Mouse (Mus musculus): Measurements from ENCODE around the gene Mptx1. TPM values are rescaled to one million over a fixed set of nuclear protein-coding genes. Genes with fewer than 3 reads are reported as not detected.
"Not testable (repeated sequence)": the region's sequence is repeated elsewhere in the genome, so short reads cannot be mapped to it uniquely, and the experiment has no call there.

Mptx1 gene
- 0.23 TPM in 1 of 2 replicates, not detected in the other for polyA plus RNA-seq (2014; fragmentation: Nextera tagmentation; extraction: Ambion mirVana)

DNA sequence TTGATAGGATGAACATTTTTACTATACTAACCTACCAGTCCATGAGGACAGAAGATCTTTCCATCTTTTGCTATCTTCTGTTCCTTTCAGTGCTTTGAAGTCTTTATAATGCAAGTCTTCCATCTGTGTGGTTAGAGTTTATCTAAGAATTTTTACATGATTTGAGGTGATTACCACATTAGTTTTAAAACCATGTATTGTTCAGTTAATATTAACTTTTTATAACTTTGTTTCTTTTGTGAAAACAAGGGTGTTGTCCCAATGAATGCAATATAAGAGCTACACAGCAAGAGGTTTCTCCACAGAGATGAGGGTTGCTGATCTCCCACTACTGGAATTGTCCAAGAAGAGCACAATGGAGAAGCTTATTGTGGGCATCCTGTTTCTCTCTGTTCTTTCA is at the start of gene Mptx1:
Gene Mptx1, plus strand, starts transcription at position 301 of the 400 bp plus-strand sequence.
- H3K4me2 ChIP-seq (ENCODE audit: low read length), result no peak within 1 kb of the TSS

DNA sequence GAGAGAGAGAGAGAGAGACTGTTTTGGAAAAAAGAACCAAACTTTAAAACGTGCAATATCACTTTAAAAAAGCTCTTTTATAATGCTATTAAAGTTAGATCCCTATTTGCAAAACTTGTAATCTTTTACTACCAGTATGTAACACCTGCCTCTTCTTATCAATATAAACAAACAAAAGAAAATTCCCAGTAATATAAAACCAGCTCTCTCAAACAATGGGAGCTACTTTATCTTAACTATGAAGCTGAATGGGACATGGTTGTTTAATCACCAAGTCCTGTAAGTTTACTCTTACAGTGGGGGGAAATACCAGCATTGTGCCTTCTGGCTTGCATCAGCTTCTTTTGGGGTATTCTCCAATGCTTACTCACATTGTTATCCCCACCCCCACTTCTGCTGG is 27.2 kb upstream of the Mptx1 start:
- DNase-seq (ENCODE audit: low spot score) (no peak), ATAC-seq (replicated peaks; ENCODE audit: low FRiP score, low TSS enrichment, low read depth) (no peak)
- H3K9ac ChIP-seq (ENCODE audit: low read length), result no peak overlapping the region
- no peak overlapping the region for H3K27ac ChIP-seq (ENCODE audit: low read depth)
- WGBS, result 48% methylated on average over 1 of the region's 1 CpGs
- H3K4me3 ChIP-seq (ENCODE audit: low read depth, low read length), result no peak overlapping the region
- H3K4me2 ChIP-seq (ENCODE audit: low read length), result no peak overlapping the region
- no peaks in the 10 kb centered on the region for H3K36me3 ChIP-seq (ENCODE audit: control insufficient read depth, insufficient read depth, low read length)
- H3K27me3 ChIP-seq (replicated peaks; ENCODE audit: control insufficient read depth, insufficient read depth, low read length), result no peaks in the 10 kb centered on the region
- no peaks in the 10 kb centered on the region for H3K4me1 ChIP-seq (replicated peaks; ENCODE audit: control insufficient read depth, insufficient read depth, low read length)
- no peaks in the 10 kb centered on the region for H3K9me3 ChIP-seq (ENCODE audit: control insufficient read depth, low read length)

More for the DNA sequence above, at the start of gene Mptx1:
- Histone ChIP-seq H3K27ac (ENCODE audit: low read depth) (no peak within 1 kb of the TSS), H3K4me1 (replicated peaks; ENCODE audit: control insufficient read depth, insufficient read depth, low read length) (no peaks in the 10 kb centered on the region), H3K36me3 (ENCODE audit: control insufficient read depth, insufficient read depth, low read length) (no peaks in the 10 kb centered on the region), H3K4me3 (ENCODE audit: low read depth, low read length) (no peak within 1 kb of the TSS), H3K27me3 (replicated peaks; ENCODE audit: control insufficient read depth, insufficient read depth, low read length) (no peaks in the 10 kb centered on the region), H3K9ac (ENCODE audit: low read length) (no peak within 1 kb of the TSS), H3K9me3 (ENCODE audit: control insufficient read depth, low read length) (no peaks in the 10 kb centered on the region)
- DNase-seq (ENCODE audit: low spot score), result no peak
- no peak for ATAC-seq (replicated peaks; ENCODE audit: low FRiP score, low TSS enrichment, low read depth)

DNA sequence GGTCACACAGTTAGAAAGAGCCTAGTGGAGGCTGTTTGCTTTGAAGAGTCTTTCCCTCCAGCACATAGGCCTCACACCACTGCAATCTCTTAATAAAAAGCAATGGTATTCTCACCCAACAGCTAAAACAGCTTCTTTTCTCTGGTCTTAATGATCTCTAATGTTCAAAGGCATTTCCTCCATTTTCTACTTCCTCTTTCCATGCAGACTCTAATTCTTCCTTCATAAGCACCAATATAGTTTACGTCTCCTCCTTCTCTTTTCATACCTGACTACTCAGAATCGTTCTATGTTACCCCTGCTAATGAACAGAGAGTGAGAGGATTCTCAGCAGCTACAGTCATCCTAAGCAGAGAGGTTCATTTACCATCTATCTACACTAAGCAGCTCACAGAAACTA is 13.0 kb upstream of the Mptx1 start:
- no peak overlapping the region for H3K4me2 ChIP-seq (ENCODE audit: low read length)
- H3K27ac ChIP-seq (ENCODE audit: low read depth), result no peak overlapping the region
- no peaks in the 10 kb centered on the region for H3K9me3 ChIP-seq (ENCODE audit: control insufficient read depth, low read length)
- ATAC-seq (replicated peaks; ENCODE audit: low FRiP score, low TSS enrichment, low read depth) (no peak), DNase-seq (ENCODE audit: low spot score) (no peak)
- H3K27me3 ChIP-seq (replicated peaks; ENCODE audit: control insufficient read depth, insufficient read depth, low read length), result no peaks in the 10 kb centered on the region
- no peak overlapping the region for H3K9ac ChIP-seq (ENCODE audit: low read length)
- H3K4me3 ChIP-seq (ENCODE audit: low read depth, low read length), result no peak overlapping the region
- WGBS, result 83% methylated on average over 2 of the region's 2 CpGs
- H3K4me1 ChIP-seq (replicated peaks; ENCODE audit: control insufficient read depth, insufficient read depth, low read length), result no peaks in the 10 kb centered on the region
- H3K36me3 ChIP-seq (ENCODE audit: control insufficient read depth, insufficient read depth, low read length), result no peaks in the 10 kb centered on the region

DNA sequence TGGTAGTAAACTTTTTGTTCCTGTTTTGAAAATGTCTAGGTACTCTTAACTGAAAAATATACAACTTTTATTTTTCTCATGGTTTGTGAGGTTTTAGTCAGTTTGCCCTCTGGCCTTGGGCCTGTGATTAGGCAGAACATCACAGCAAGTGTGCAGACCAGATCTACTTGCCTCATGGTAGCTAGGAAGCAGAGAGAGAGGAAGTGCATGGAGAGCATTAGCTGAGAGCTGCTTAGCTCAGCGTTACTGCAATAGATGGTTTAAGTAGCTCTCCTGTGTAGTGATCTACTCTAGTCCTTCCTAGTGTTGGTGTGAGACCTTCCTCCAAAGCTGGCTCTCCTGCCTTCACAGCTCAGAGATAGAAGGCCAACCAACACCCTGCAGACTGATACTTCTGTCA is 23.3 kb downstream of the Mptx1 start:
- not testable (repeated sequence) for ATAC-seq (replicated peaks; ENCODE audit: low FRiP score, low TSS enrichment, low read depth); H3K27me3 ChIP-seq (replicated peaks; ENCODE audit: control insufficient read depth, insufficient read depth, low read length); H3K4me3 ChIP-seq (ENCODE audit: low read depth, low read length); H3K4me1 ChIP-seq (replicated peaks; ENCODE audit: control insufficient read depth, insufficient read depth, low read length); H3K36me3 ChIP-seq (ENCODE audit: control insufficient read depth, insufficient read depth, low read length); H3K9me3 ChIP-seq (ENCODE audit: control insufficient read depth, low read length); H3K4me2 ChIP-seq (ENCODE audit: low read length); H3K9ac ChIP-seq (ENCODE audit: low read length); DNase-seq (ENCODE audit: low spot score); H3K27ac ChIP-seq (ENCODE audit: low read depth)
- WGBS, result 80% methylated on average over 1 of the region's 1 CpGs

- no peak overlapping the region for H3K4me3 ChIP-seq (ENCODE audit: low read depth, low read length)
- H3K36me3 ChIP-seq (ENCODE audit: control insufficient read depth, insufficient read depth, low read length), result no peaks in the 10 kb centered on the region
- 77% methylated on average over 5 of the region's 5 CpGs for WGBS
- no peak overlapping the region for H3K9ac ChIP-seq (ENCODE audit: low read length)
- H3K27me3 ChIP-seq (replicated peaks; ENCODE audit: control insufficient read depth, insufficient read depth, low read length), result no peaks in the 10 kb centered on the region
- H3K9me3 ChIP-seq (ENCODE audit: control insufficient read depth, low read length), result no peaks in the 10 kb centered on the region
- no peak overlapping the region for H3K4me2 ChIP-seq (ENCODE audit: low read length)
- no peak overlapping the region for H3K27ac ChIP-seq (ENCODE audit: low read depth)
- ATAC-seq (replicated peaks; ENCODE audit: low FRiP score, low TSS enrichment, low read depth) (no peak), DNase-seq (ENCODE audit: low spot score) (no peak)
- H3K4me1 ChIP-seq (replicated peaks; ENCODE audit: control insufficient read depth, insufficient read depth, low read length), result no peaks in the 10 kb centered on the region
Measured at GRCm38 (mm10) chr1:174354640-174355039, 24.3 kb downstream of the Mptx1 start.

DNA sequence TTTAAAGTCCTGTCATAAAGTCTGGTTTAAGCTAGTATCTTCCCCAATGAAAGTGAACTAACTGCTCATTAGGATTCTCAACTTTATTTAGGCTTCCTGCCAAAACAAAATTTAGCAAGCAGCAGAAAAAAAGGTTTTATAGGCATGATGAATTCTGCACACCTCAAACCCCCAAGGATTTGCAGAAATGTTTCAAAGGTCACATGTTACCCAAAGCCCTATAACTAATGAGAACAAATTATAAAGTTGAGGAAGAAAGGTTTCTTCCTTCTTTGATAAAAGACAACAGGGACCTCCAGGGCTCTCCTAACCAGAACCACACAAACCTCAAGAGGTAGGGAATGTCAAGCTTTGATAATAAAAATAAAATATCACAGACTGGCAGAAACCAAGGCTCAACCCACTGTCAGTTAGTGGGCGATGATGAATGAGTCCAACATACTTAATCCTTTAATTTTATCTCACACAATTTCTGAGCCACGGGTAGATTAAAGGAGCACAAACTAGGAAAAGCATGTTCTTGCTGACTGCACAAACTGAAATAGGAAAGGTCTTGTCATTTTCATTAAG is 34.6 kb downstream of the Mptx1 start, which contains the start of gene Olfr417:
Gene Olfr417, plus strand, starts transcription at position 241 of the 570 bp plus-strand sequence.
- H3K4me2 ChIP-seq (ENCODE audit: low read length), result no peak within 1 kb of the TSS
- H3K9ac ChIP-seq (ENCODE audit: low read length), result no peak within 1 kb of the TSS
- no peaks in the 10 kb centered on the region for H3K9me3 ChIP-seq (ENCODE audit: control insufficient read depth, low read length)
- ATAC-seq (replicated peaks; ENCODE audit: low FRiP score, low TSS enrichment, low read depth) (no peak), DNase-seq (ENCODE audit: low spot score) (no peak)
- H3K27ac ChIP-seq (ENCODE audit: low read depth), result no peak within 1 kb of the TSS
- H3K4me3 ChIP-seq (ENCODE audit: low read depth, low read length), result no peak within 1 kb of the TSS
- H3K36me3 ChIP-seq (ENCODE audit: control insufficient read depth, insufficient read depth, low read length), result no peaks in the 10 kb centered on the region
- WGBS, result 72% methylated on average over 2 of the region's 2 CpGs
- no peaks in the 10 kb centered on the region for H3K27me3 ChIP-seq (replicated peaks; ENCODE audit: control insufficient read depth, insufficient read depth, low read length)
- no peaks in the 10 kb centered on the region for H3K4me1 ChIP-seq (replicated peaks; ENCODE audit: control insufficient read depth, insufficient read depth, low read length)

DNA sequence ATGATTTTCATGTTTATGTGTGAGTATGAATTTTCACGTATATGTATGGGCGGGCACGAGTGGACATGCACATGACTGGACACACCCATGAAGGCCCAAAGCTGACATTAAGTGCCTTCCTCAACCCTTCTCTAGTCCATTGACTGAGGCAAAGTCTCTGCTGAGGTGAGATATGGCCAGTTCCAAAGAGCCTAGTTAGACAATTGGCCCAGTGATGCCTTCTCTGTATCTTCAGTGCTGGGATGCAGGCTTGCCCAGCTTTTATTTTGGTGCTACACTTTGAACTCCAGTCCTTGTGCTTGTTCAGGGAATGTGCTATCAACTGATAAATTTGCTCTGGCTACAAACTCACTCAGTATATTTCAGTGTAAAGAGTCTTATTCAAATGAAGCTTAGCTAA is 43.5 kb downstream of the Mptx1 start:
- H3K4me1 ChIP-seq (replicated peaks; ENCODE audit: control insufficient read depth, insufficient read depth, low read length), result no peaks in the 10 kb centered on the region
- no peak overlapping the region for H3K27ac ChIP-seq (ENCODE audit: low read depth)
- no peaks in the 10 kb centered on the region for H3K9me3 ChIP-seq (ENCODE audit: control insufficient read depth, low read length)
- H3K4me3 ChIP-seq (ENCODE audit: low read depth, low read length), result no peak overlapping the region
- no peak overlapping the region for H3K9ac ChIP-seq (ENCODE audit: low read length)
- H3K27me3 ChIP-seq (replicated peaks; ENCODE audit: control insufficient read depth, insufficient read depth, low read length), result no peaks in the 10 kb centered on the region
- 84% methylated on average over 3 of the region's 3 CpGs for WGBS
- DNase-seq (ENCODE audit: low spot score) (no peak), ATAC-seq (replicated peaks; ENCODE audit: low FRiP score, low TSS enrichment, low read depth) (no peak)
- no peak overlapping the region for H3K4me2 ChIP-seq (ENCODE audit: low read length)
- H3K36me3 ChIP-seq (ENCODE audit: control insufficient read depth, insufficient read depth, low read length), result no peaks in the 10 kb centered on the region

Other genes starting within 250 kb of the Mptx1 start
- gene Olfr429, start 246.2 kb upstream of the Mptx1 start, polyA plus RNA-seq (2014; fragmentation: Nextera tagmentation; extraction: Ambion mirVana), result not detected in 2 replicates
- gene Olfr427, start 233.6 kb upstream of the Mptx1 start, polyA plus RNA-seq (2014; fragmentation: Nextera tagmentation; extraction: Ambion mirVana), result not detected in 2 replicates
- gene Olfr231, start 209.4 kb upstream of the Mptx1 start, polyA plus RNA-seq (2014; fragmentation: Nextera tagmentation; extraction: Ambion mirVana), result not detected in 2 replicates
- gene Olfr424, start 199.0 kb upstream of the Mptx1 start, polyA plus RNA-seq (2014; fragmentation: Nextera tagmentation; extraction: Ambion mirVana), result not detected in 2 replicates
- gene Olfr420, start 174.9 kb upstream of the Mptx1 start, polyA plus RNA-seq (2014; fragmentation: Nextera tagmentation; extraction: Ambion mirVana), result not detected in 2 replicates
- gene Spta1, start 157.7 kb upstream of the Mptx1 start, polyA plus RNA-seq (2014; fragmentation: Nextera tagmentation; extraction: Ambion mirVana), result 0.68 and 0.79 TPM in 2 replicates
- gene Olfr419, start 78.5 kb upstream of the Mptx1 start, polyA plus RNA-seq (2014; fragmentation: Nextera tagmentation; extraction: Ambion mirVana), result not detected in 2 replicates
- gene Olfr417, start 34.6 kb downstream of the Mptx1 start, polyA plus RNA-seq (2014; fragmentation: Nextera tagmentation; extraction: Ambion mirVana), result not detected in 2 replicates
- not detected in 2 replicates for gene Olfr248, start 60.5 kb downstream of the Mptx1 start, polyA plus RNA-seq (2014; fragmentation: Nextera tagmentation; extraction: Ambion mirVana)
- gene Olfr414, start 93.5 kb downstream of the Mptx1 start, polyA plus RNA-seq (2014; fragmentation: Nextera tagmentation; extraction: Ambion mirVana), result not detected in 2 replicates
- not detected in 2 replicates for gene Olfr220, start 111.6 kb downstream of the Mptx1 start, polyA plus RNA-seq (2014; fragmentation: Nextera tagmentation; extraction: Ambion mirVana)
- gene Fmn2, start 171.3 kb downstream of the Mptx1 start, polyA plus RNA-seq (2014; fragmentation: Nextera tagmentation; extraction: Ambion mirVana), result 2.0 and 2.1 TPM in 2 replicates